Mouse (Mus musculus): Measurements from ENCODE around the gene Ccnd2. TPM values are rescaled to one million over a fixed set of nuclear protein-coding genes. Genes with fewer than 3 reads are reported as not detected.
A peak's percentile ranks its signal among the peaks of the same experiment; 100 is the strongest.

Ccnd2 gene
- 10 to 100 TPM in 1 of 2 experiments, 1 to 10 TPM in 1; 7.2 to 12.8 TPM for total RNA-seq (2021)
- long read RNA-seq, experiment 1, full-length matches to known transcripts: 4 of 7 reads
- long read RNA-seq, experiment 1, partial matches to known transcripts: 0 of 7 reads
- long read RNA-seq, experiment 1, other reads (novel, unspliced or antisense): 3 of 7 reads
- long read RNA-seq, experiment 2: 0 reads

DNA sequence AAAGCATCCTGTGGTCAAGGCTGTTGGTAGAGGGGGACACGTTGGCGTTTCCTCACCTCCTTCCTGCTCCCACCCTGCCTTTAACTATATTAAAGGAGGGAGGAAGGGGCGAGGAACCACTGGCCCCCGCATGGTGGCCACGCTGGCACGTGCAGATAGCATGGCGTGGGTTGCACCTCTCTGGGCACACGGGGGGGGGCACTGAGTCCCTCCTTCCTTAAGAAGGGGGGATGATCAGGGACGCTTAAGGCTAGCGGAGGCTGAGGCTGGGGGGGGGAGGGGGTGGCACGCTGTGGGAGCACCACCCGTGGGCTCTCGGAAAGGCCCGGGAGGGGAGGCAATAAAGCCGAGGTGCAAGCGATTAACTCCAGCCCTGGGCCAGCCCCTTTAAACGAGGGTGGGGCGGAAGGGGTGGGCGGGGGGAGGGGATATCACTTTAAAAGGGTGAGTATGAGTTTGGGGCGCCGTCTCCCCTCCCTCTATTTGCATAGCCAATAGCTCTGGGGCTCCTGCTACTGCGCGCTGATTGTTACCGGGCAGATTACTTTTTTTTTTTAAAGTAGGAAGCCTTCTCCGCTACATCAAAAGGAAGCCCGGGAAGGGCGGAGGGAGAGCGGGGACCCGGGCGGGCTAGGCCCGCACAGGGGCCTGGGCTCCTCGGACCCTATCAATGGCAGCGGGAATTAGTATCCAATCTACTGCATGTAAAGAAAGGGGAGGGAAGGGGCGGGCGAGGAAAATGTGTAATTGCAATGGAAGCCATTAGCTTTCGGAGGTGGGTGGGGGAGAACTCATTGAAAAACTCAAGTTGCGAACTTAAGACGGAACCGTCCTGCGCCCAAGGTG lies at the start of gene Ccnd2:
Gene Ccnd2, minus strand, starts transcription at position 88 of the 846 bp plus-strand sequence.
- no peak for DNase-seq (ENCODE audit: low spot score)

DNA sequence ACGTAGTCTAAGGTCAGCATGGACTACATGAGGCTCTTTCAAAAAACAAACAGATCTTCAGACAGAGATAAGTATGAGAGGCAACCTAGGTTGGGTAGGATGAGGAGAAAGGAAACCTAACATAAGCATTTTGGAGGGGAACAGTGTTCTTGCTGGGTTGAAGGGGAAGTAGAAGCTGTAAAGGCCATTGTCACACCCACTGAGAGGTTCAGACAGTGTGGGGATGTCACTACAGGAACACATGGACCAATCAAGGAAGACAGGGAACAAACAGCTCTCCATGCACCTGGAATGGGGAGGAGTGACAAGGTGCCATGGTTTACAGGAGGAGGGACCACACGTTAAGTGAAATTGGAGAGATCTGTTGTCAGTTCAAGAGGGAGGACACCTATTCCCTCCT lies 45.0 kb upstream of the Ccnd2 start:
- DNase-seq (ENCODE audit: low spot score): no peak

DNA sequence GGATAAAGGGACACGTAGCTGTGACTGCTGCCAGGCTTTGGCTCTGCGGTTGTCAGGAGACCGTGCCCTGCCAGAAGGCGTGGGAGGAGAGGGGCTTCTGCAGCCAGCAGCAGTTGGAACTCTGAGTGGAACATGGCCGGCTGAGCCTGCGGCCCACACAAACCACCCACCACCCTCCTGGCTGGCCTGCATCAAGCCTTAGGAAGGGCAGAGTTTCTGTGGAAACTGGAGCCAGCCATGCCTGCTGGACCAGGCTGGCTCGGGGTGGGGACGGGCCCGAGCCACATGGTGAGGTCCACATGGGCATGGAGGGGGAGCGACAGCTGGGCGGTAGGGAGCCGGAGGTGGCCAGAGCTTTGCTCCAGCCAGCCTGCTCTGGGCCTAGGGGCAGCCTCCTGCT lies 29.3 kb upstream of the Ccnd2 start:
- no peak for DNase-seq (ENCODE audit: low spot score)

DNA sequence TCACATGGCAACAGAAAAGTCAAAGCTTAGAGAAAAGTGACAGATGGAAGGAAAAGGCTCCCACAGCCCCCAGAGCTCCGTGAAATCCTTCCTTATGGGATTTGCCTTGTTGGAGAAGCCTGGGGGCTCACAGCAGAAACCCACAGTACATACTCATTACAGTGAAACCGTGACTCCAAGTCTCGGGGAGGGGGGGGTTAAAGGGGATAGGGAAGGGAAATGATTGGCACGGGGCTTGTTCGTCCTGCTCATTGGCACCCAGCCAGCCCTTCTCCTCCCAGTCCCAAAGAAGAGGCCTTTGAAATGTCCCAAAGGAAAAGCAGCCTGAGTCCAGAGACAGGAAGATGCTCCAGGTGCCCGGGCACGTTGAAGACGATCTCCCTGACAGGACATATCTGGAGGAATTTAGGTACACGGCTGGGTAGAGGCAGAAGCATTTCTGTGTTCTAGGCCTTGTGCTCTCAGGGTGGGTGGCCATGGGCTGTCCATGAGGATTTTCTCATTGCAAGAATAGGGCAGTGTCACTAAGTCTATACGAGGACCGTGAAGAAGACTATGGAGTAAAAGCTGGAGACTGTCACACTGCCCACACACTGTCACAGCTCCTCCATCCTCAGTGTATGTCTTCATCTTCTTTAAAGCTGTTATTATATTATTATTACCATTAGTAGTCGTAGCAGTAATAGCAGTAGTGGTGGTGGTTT lies 27.2 kb upstream of the Ccnd2 start:
- DNase-seq (ENCODE audit: low spot score): no peak

DNA sequence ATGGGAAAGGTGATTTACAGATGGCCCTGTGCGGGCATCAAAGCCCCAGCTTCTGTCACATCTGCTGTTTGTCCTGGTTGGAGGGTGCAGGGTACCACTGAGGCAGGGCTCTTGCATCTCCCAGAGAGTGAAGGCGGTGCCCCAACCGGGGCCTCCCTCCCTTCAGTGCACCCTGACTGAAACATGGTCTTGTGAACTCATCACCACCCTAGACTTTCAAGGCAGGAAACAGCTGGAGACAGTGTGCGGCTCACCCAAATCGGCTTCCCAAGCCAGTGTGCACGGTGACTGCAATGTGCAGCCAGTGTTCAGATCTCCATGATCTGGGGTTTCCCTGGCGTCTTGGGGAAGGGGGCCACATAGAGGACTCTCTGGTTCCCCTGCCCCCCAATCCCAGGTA lies 26.0 kb upstream of the Ccnd2 start:
- no peak for DNase-seq (ENCODE audit: low spot score)

DNA sequence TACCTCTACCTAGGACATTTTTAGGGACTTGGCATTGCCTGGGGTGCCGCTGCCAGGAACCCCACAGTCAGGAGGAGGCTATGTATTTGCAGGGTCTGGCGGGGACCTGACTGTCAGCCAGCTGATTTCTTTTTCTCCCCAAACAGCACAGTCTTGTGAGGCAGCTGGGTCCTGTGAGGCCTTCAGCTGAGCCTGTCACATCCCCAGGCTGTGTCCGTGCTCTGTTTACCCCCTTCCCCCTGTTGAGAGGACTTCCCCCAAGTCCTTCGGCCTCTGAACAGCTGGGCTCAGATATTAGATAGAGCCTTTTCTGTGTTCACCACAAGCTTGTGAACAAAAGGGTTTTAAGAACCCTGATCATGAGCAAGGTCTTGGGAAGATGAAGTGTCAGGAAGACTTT lies 25.4 kb upstream of the Ccnd2 start:
- DNase-seq (ENCODE audit: low spot score): no peak

DNA sequence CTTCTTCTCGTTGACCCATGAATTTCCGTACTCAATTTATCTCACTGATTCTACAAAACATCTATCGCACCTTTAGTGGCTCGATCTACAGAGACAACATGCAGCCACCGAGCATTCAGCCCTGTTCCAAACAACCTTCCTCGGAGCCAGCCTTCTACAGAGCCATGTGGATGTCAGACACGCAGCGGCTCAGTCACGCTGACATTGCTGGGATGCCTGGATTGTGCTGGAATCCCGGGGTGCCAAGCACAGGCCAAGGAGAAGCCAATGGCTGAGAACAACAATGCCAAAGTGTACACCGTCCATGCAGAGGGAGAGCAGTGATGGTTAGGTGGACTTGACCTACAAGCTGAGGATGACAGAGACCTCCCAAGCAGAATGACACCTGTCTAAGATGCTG lies 20.5 kb upstream of the Ccnd2 start:
- DNase-seq (ENCODE audit: low spot score): no peak

DNA sequence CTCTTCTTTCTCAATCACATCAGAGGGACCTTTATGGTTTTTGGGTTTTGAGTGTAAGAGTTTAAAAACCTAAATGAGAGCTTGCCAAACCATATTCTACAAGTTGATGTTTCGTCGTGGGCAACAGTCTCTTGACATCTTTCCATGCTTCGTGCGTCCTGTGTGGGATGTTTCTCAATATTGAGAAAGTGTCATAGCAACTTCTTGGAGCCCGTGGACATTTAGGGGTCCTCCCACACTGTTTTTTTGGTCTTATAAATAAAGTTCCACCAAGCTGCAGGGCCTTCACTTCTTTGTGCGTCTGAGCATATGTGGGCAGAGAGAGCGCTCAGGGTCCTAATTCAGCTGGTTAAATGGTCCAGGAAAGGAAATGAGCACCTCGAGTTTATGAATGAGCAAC lies 18.7 kb upstream of the Ccnd2 start:
- no peak for DNase-seq (ENCODE audit: low spot score)

DNA sequence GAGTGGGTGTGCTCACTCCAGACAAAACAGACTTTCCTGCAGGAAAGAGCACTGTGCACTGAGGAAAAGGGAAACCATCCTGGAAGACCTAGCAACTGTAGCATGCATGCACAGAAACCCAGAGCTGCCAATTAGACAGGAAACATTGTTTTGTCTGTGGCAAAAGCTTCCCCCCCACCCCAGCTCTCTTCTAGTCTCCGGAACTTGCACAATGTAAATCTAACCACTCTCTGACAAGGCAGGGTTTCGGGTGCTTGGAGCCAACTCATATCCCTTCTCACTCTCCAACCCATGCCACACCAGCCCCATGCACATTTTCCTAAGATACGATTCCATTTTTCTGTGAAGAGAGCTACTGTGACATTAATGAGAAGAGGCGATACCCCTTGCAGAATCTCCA lies 13.7 kb upstream of the Ccnd2 start:
- DNase-seq (ENCODE audit: low spot score): no peak

DNA sequence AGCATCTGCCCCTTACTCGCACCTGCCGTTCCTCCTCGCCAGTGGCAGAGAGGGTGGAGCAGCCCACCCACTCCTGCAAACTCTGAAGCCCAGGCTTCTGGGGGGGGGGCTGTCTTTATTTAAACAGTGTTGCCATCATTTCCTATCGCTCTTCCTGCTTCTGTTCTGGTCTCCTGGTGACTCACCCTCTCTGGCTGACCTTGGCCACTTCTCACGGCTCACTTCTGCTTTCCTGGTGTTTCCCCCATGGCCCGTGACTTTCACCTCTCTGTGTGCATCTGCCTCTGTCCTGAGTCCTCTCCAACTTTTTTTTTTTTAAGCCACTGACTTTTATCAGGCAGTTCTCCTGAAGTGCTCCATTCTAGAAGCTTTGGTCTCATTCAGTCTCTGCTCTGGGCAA lies 10.8 kb upstream of the Ccnd2 start:
- no peak for DNase-seq (ENCODE audit: low spot score)

DNA sequence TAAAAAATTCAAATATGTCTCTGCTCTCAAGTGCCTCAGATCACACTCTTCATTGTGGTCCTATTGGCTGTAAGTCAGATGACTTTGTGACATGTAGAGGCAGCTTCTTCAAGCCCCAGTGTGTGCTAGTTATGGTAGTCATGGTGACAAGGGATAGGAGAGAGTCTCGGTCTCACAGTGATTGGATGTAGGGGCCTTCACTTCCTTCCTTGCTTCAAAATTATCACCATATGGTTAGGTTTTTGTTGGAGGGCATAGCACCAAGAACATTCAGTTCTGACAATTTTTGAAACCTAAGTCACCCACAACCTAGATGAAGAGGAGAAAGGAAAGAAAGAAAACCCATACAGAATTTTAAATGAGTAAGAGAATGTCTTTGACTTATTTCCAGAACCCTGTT lies 5.3 kb upstream of the Ccnd2 start:
- no peak for DNase-seq (ENCODE audit: low spot score)

DNA sequence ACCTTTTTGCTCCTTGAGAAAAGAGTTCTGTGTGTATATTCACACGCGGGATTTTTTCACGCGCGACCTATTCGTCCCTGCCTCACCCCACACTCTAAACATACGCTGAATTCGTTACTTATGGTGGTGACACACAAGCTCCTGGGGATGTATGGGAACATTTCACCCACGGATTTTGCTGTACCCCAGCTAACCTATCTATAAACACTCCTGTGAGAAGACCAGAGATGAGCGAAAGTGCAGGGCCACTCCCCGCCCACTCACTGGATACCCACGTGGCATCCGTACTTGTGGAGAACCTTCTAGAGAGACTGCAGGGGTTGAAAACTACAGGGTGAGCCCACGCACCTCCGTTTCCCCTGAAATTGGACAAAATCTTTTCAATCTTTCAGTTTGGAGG lies 3.5 kb upstream of the Ccnd2 start:
- no peak for DNase-seq (ENCODE audit: low spot score)

DNA sequence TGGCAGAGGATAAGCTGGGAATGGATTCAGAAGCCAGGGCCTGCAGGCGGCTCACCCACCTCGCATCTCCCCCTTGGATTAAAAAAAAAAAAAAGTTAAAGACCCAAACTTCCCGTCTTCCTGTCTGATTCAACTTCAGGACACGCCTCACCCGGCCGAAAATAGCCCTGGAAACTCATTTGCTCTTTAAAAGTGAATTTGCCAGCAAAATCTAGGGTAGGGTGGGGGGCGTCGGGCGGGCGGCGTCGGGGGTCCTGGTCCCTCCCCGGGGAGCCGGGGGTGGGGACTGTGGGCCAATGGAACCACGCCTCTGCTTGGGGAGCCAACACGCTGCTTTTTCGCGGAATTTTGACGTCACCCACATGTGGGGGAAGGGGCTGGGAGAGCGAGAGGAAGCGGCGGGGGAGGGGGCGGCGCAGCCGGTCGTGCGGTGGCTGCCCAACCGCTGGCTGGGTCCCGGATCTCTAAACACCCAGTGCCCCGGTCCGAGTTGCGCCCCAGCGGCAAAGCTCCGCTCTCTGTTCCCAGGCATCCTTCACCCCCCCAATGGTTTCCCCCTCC lies 2.8 kb upstream of the Ccnd2 start:
- no peak for DNase-seq (ENCODE audit: low spot score)

DNA sequence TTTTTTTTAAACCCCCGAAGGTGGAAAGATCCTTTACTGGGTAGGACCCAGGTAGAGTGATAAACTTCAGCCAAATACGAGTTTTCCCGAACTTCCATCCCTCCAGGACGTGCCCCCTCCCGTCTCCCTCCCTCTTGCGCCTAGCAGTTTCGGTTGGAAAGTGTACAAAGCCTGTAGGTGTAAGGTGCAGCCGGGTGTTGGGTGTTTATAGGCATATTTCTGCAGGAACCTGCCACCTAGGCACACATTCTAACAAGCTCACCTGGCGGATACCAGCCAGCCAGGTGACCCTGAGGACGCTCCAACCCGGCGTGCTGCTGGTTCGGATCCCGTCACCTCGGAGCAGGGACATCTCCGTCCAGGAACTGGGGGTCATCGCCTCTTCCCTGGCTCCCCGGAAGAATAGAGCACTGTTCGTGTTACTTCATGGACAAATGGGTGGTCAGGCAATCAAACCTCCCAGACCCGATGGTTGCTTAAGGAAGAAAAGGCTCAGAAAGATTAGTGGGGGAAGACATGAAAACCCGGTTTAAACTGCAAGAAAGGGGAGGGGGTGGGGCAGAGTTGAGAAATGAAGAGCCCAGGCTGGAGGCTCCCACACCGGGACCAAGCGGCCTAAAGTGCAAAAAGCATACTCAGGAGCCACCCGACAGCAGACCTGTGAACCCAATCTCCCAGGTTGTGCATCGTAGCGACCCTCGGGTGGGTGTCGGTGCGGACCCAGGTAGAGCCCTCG lies 2.1 kb upstream of the Ccnd2 start:
- DNase-seq (ENCODE audit: low spot score): no peak

DNA sequence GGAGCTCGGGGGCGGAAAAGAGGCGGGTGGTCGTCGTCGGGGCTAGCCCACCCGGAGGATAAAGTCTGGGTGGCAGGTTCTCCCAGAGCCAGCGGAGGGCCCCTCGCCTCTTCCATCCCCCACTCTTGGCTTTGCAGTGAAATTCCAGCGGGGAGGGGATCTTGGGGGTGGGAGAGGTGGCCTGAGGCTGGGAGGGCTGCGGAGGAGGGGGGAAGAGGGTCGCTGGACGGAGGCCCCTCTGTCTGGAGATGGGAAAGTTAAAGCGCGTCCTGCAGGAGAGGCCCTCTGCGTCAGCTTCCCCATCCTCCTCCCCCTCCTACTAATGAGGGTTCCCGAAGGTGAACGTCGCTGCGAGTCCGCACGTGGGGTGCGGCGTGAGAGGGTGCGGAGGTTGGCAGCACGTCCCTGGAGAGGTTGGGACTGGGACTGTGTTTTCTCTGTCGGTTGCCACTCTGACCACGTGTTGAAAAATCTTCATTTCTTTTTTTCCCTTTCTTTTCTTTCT lies 1.4 kb upstream of the Ccnd2 start:
- DNase-seq (ENCODE audit: low spot score): no peak

DNA sequence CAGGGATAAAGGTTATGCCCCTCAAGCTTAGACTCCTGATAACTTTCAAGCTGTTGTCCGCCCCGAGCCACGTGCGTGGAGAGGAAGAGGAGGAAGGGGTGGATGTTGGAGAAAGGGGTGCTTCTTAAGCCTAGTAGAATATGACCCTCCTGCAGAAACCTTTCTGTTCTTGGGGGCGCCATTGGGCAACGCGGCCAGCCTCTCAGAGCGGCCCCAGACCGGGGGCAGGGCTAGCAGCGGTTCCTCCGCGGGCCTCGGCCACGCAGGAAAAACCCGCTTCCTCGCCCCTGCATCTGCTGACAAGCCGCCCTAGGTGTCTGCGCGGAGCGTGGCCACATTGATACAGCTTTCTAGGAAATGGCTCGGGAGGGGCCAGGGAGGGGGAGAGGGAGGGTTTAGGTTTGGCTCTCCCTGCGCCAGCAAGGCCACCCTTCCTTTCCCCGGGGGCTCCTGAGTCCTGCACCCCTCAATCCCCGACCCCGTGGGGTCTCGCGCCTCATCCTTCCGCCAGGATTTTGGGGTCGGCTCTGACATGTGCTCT lies 358 bp downstream of the Ccnd2 start:
- no peak for DNase-seq (ENCODE audit: low spot score)

DNA sequence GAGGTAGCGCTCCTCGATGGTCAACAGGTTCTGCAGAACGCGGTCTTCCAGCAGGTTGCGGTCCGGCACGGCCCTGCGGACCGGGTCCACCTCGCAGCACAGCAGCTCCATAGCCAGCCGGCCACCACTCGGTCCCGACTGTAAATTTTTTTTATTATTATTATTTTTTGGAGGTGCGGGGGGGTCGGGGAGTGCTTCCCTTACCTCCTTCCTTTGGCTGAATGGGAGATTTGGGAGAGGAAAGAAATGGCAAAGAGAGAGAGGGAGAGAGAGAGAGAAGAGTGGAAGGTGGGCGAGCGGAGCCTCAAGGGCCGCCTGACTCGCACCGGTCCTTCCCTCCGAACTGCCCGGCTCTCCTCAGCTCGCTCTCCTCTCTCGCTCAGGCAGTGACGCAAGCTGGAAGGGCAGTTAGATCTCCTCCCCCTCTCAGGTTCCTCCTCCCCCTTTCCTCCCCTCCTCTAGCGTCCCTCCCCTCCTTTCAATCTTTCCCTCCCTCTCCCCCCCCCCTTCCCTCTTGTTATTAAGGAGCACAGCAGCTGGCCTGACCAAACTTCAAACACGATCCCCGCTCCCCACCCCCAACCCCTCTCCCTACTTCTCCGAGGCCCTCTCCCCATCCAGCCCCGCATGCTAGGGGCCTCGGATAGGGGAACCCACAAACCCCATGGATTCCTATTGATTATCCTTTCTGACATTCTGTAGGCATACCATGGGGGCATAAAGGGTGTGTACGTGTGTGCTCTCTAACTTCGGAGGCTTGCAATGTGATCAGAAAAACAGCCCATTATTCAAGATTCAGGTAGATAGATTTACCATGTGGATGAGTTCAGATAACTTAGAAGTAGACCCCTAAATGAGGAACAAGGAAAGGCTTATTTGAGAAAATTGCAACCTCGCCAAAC lies 1.1 kb downstream of the Ccnd2 start:
- DNase-seq (ENCODE audit: low spot score): peak; percentile 62

DNA sequence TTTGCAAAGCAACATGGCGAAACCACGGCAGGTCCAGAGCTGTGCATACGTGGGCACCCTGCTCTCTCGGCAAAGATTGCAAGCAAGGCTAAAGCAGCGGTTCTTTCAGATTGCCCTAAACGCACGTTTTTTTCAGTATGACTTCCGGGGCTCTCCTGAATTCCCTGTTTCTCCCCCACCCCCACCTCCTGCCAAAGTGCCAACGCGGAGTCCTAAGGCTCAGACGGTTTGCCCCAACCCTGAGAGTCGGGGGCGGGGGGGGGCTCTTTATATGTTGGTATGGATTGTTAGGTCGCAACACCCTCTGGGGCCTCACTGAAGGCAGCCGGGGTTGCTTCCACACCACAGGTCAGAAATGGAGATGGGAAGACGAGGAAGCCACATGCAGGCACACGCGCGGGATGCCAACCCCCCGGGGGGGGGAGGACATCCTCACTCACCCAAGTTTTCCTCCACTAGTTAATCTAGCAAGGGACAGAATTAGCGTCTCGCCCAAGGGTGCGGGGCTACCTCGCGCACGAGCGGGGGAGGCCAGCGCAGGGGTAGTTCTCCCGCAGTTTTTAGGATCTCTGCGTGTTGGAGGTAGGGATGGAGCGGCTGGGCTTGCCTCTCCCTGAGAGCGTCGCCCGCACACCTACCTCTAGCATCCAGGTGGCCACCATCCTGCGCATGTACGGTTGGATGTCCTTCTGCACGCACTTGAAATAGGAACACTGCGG lies 1.9 kb downstream of the Ccnd2 start:
- DNase-seq (ENCODE audit: low spot score): no peak

DNA sequence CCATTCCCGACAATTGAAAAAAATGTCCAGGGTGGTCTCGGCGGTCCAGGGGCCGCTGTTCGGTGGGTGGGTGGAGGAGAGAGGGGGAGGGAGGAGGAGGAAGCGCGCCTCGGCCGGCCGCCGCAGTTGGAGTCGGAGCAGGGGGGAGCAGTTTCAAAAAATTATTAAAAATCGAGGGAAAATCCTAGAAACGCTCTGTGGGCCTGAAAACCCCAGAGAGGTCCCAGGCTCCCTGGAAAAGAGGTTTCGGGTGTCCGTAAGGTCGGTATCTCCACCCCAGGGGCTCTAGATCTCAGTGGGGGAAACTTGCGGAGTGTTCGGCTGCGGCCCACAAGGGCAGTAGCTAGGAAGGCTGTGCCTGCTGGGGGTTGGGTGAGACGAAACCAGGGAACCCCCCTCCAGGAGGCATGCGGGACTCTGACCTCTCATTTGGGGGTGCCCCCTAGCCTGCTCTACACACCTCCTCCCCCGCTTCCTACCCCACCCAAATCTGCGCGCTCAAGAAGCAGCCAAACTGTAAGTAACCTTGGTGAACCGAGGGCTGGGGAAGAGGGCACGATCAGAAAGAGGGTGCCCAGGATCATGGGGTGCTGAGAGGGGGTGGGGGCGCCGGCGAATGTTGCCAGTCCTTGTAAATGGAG lies 2.6 kb downstream of the Ccnd2 start:
- no peak for DNase-seq (ENCODE audit: low spot score)
